Mouse (Mus musculus) neutrophil, adult 5-6 weeks (primary cell): ENCODE data around the gene Leng9. TPM values are rescaled to one million over a fixed set of nuclear protein-coding genes. Genes with fewer than 3 reads are reported as not detected.

Experiments
- total RNA-seq: library from RNA; stranded (forward); fragments of 200-1000 nt; gene quantifications from 2 replicates; pipeline ENCODE4 v1.2.3, GENCODE M21; 2017

Gene Leng9
- total RNA-seq, 1 experiment from 2014 or later, result 19.7 TPM

Other genes with a start within 250 kb of the Leng9 start
- gene Lilra6, start 234.9 kb downstream of the Leng9 start, total RNA-seq, result 145 and 154 TPM in 2 replicates
- gene Lair1, start 87.2 kb downstream of the Leng9 start, total RNA-seq, result 22.3 and 23.0 TPM in 2 replicates
- gene Ttyh1, start 31.0 kb downstream of the Leng9 start, total RNA-seq, result 0.12 TPM in 1 of 2 replicates, not detected in the other
- 155 and 160 TPM in 2 replicates for gene Leng8, start 13.3 kb downstream of the Leng9 start, total RNA-seq
- gene Cdc42ep5, start 14.5 kb upstream of the Leng9 start, total RNA-seq, result 0.86 and 5.8 TPM in 2 replicates
- 0.35 TPM in 1 of 2 replicates, not detected in the other for gene Lilra5, start 87.4 kb upstream of the Leng9 start, total RNA-seq
- 3.6 and 9.1 TPM in 2 replicates for gene Ncr1, start 187.3 kb upstream of the Leng9 start, total RNA-seq
- gene Gp6, start 247.4 kb upstream of the Leng9 start, total RNA-seq, result 3.3 and 4.8 TPM in 2 replicates